Mouse (Mus musculus): Measurements from ENCODE around the gene Ssu72. TPM values are rescaled to one million over a fixed set of nuclear protein-coding genes. Genes with fewer than 3 reads are reported as not detected.

Ssu72 gene
- total and polyA plus RNA-seq, 3 experiments = 140 to 267 (median 170) TPM

- TF ChIP-seq CTCF (IDR thresholded peaks at IDR 0.05 in 2 of 3, conservative IDR thresholded peaks at IDR 0.05 in 1 of 3; ENCODE audit: control insufficient read depth in 1 of 3, insufficient read depth in 1 of 3, low read depth in 2 of 3, low read length in 3 of 3, poor library complexity in 1 of 3, severe bottlenecking in 1 of 3) = no peak
- TF ChIP-seq CHD1 (IDR thresholded peaks at IDR 0.05; ENCODE audit: low read depth, low read length) = 0 out of 2 replicates have a peak, but pooled peaks have one; percentile 63
- no peak for TF ChIP-seq NELFE (IDR thresholded peaks at IDR 0.05; ENCODE audit: low read depth, low read length)
- no peak for TF ChIP-seq MAZ (IDR thresholded peaks at IDR 0.05; ENCODE audit: low read depth, low read length)
- TF ChIP-seq POLR2AphosphoS5 (IDR thresholded peaks at IDR 0.05; ENCODE audit: borderline replicate concordance, low read depth, low read length) = no peak
- no peak for TF ChIP-seq ZNF384 (IDR thresholded peaks at IDR 0.05; ENCODE audit: low read depth, low read length)
- no peak for TF ChIP-seq POLR2AphosphoS2 (IDR thresholded peaks at IDR 0.05; ENCODE audit: low read length)
- TF ChIP-seq MEF2A (IDR thresholded peaks at IDR 0.05; ENCODE audit: extremely low read depth, insufficient replicate concordance, low read depth, low read length, poor library complexity, severe bottlenecking) = no peak
- no peak for TF ChIP-seq ETS1 (IDR thresholded peaks at IDR 0.05; ENCODE audit: low read depth, low read length)
- TF ChIP-seq TBP (IDR thresholded peaks at IDR 0.05; ENCODE audit: low read depth, low read length) = no peak
- no peak for TF ChIP-seq GABPA (IDR thresholded peaks at IDR 0.05; ENCODE audit: low read depth, low read length)
- no peak for TF ChIP-seq TCF12 (IDR thresholded peaks at IDR 0.05; ENCODE audit: low read depth, low read length)
- no peak for TF ChIP-seq NRF1 (IDR thresholded peaks at IDR 0.05; ENCODE audit: insufficient read depth, low read depth, low read length, poor library complexity, severe bottlenecking)
- no peak for TF ChIP-seq ZC3H11A (IDR thresholded peaks at IDR 0.05; ENCODE audit: low read depth, low read length)
- no peak for TF ChIP-seq MAFK (IDR thresholded peaks at IDR 0.05; ENCODE audit: borderline replicate concordance, low read depth, low read length)
- TF ChIP-seq MXI1 (IDR thresholded peaks at IDR 0.05; ENCODE audit: low read depth, low read length) = 0 out of 2 replicates have a peak, but pooled peaks have one; percentile 62
- no peak for TF ChIP-seq RCOR1 (IDR thresholded peaks at IDR 0.05; ENCODE audit: low read depth, low read length)
- 0 out of 2 replicates have a peak, but pooled peaks have one; percentile 35 for TF ChIP-seq MAX (IDR thresholded peaks at IDR 0.05; ENCODE audit: low read length)
- TF ChIP-seq TAL1 (IDR thresholded peaks at IDR 0.05; ENCODE audit: low read length) = no peak
Measured at GRCm38 (mm10) chr4:155703425-155703929, 1.1 kb upstream of the Ssu72 start (continued).

- Histone ChIP-seq H3K27me3 (ENCODE audit: control insufficient read depth in 1 of 2, insufficient read depth in 2 of 2, low read length in 2 of 2) (no peaks in the 10 kb centered on the region), H3K4me1 (ENCODE audit: control insufficient read depth in 1 of 2, insufficient read depth in 2 of 2, low read length in 2 of 2) (peaks cover 15 to 19% of the 10 kb centered on the region in 2 experiments), H3K79me2 (ENCODE audit: control insufficient read depth, insufficient read depth, low read length, poor library complexity) (peaks cover 48% of the 10 kb centered on the region), H3K4me3 (ENCODE audit: control insufficient read depth in 1 of 2, insufficient read depth in 1 of 2, low read depth in 2 of 2, low read length in 2 of 2) (peak overlapping the region; percentile 77 to 92), H3K9me3 (replicated peaks; ENCODE audit: insufficient read depth, low read length) (no peaks in the 10 kb centered on the region), H3K27ac (ENCODE audit: control insufficient read depth, low read depth, low read length) (peak overlapping the region; percentile 99), H3K9ac (ENCODE audit: control insufficient read depth, low read depth, low read length, poor library complexity, severe bottlenecking) (peak overlapping the region; percentile 95), H3K36me3 (ENCODE audit: control insufficient read depth in 1 of 2, insufficient read depth in 2 of 2, low read length in 2 of 2) (peaks cover 8 to 39% of the 10 kb centered on the region in 2 experiments)
- DNase-seq (ENCODE audit: low read depth, low spot score) = peak; percentile 62
- TF ChIP-seq NRF1 (IDR thresholded peaks at IDR 0.05; ENCODE audit: insufficient read depth, low read depth, low read length, poor library complexity, severe bottlenecking) (no peak), MAX (IDR thresholded peaks at IDR 0.05; ENCODE audit: low read length) (peak; percentile 23; the same call in 1 of the 2 replicates), TCF12 (IDR thresholded peaks at IDR 0.05; ENCODE audit: low read depth, low read length) (peak; percentile 15; the same call in 1 of the 2 replicates), TBP (IDR thresholded peaks at IDR 0.05; ENCODE audit: low read depth, low read length) (no peak), POLR2AphosphoS2 (IDR thresholded peaks at IDR 0.05; ENCODE audit: low read length) (no peak), GATA1 (IDR thresholded peaks at IDR 0.05; ENCODE audit: low read depth, low read length) (no peak), EP300 (IDR thresholded peaks at IDR 0.05; ENCODE audit: low read depth in 1 of 2, low read length in 2 of 2) (no peak), UBTF (IDR thresholded peaks at IDR 0.05; ENCODE audit: borderline replicate concordance, insufficient read depth, low read depth, low read length) (no peak), ELF1 (IDR thresholded peaks at IDR 0.05; ENCODE audit: low read depth, low read length) (0 out of 2 replicates have a peak, but pooled peaks have one; percentile 8), POLR2A (IDR thresholded peaks at IDR 0.05; ENCODE audit: control insufficient read depth in 1 of 2, insufficient read depth in 1 of 2, low read depth in 1 of 2, low read length in 2 of 2, poor library complexity in 1 of 2) (no peak), USF2 (IDR thresholded peaks at IDR 0.05; ENCODE audit: borderline replicate concordance in 1 of 2, insufficient read depth in 1 of 2, low read depth in 1 of 2, low read length in 2 of 2) (no peak), SIN3A (IDR thresholded peaks at IDR 0.05; ENCODE audit: low read length) (no peak), RCOR1 (IDR thresholded peaks at IDR 0.05; ENCODE audit: low read depth, low read length) (no peak), MYC (IDR thresholded peaks at IDR 0.05; ENCODE audit: low read depth, low read length) (no peak), MXI1 (IDR thresholded peaks at IDR 0.05; ENCODE audit: low read depth, low read length) (0 out of 2 replicates have a peak, but pooled peaks have one; percentile 27), RAD21 (IDR thresholded peaks at IDR 0.05; ENCODE audit: low read depth, low read length) (no peak), KAT2A (conservative IDR thresholded peaks at IDR 0.05; ENCODE audit: low read depth, low read length) (no peak)
Measured at GRCm38 (mm10) chr4:155705592-155705929, 961 bp downstream of the Ssu72 start.

Data from MEL (cell line).